Mouse (Mus musculus) gastrocnemius, postnatal 10 days (tissue): ENCODE measurements at regions not wholly inside any gene's neighbourhood (a gene's known extent, or its start where the extent isn't known, plus 50 kb on each side); places are given as distances from the start of the nearest gene placed in this dataset.
"Not testable (repeated sequence)": the region's sequence is repeated elsewhere in the genome, so short reads cannot be mapped to it uniquely, and the experiment has no call there.

ENCODE experiments used
- DNase-seq: peaks from one replicate; pipeline ENCODE4 v3.0.0; 2021; ENCODE audit warnings: mixed read lengths

DNA sequence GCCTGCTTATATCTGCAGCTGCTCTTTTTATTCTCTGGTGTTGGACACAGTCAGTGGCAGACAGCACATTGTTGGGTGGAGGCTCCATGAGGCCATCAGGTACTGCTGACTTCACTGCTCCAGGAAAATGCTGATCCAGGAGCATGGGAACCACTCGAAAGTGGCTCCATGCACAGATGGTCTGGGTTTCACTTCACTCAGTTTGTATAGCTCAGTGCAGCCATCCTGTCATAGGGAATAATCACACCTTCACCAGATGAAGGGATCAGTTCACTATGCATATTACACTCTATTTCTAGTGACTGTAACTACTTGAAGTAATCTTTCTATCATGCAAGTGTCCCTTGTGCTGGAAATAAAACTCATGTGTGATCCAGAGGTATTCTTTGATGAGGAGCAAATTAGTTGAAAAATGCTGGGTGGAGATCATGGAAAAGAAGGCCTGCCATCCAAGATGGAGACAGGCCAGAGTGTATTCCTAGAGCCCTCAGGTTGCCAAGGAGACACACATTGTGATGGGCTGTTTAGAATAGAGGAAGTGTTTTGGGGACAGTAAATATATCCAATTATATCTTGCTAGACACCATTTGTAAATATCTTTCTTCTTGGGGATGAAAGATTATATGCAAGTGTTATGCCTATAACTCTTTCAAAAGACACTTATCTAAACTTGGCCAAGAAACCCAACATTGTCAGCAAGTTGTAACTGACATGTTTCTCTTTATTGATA, 103.7 kb upstream of the Arhgap42 start:
- no peak for DNase-seq

DNA sequence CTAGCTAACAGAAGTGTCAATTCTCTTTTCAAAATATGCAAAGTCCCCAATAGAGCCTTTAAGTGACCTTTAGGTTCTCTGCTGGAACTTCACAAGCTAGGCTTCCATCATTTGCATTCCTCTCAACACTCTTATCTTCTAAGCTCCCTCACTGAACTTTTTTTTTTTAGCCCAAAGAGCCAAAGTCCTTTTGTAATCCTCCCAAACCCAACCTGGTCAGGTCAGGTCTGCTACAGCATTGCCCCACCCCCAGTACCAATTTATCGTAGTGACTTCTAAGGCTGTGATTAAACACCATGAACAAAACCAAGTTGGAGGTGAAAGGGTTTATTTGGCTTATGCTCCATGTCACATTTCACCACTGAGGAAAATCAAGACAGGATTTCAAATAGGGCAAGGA, 79.7 kb upstream of the Arhgap42 start:
- DNase-seq, result no peak

DNA sequence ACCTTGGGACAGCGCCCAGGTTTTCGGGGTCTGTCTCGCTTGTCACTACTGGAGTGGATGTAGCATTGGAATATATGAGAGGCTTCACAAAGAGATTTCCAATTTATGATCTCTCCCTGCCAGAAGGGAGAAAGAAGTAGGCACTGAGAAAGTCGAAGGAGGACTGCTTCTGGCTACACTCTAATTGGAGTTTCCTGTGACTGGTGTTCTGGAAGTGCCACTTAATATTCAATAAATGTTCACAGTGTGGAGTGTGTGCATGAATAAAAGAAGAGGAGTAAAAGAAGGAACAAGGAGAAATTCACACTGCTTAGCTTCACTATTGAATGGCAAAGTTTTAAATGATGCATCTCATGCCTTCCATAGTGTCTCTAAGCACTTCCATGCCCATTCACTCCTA, 77.1 kb upstream of the Arhgap42 start:
- no peak for DNase-seq

DNA sequence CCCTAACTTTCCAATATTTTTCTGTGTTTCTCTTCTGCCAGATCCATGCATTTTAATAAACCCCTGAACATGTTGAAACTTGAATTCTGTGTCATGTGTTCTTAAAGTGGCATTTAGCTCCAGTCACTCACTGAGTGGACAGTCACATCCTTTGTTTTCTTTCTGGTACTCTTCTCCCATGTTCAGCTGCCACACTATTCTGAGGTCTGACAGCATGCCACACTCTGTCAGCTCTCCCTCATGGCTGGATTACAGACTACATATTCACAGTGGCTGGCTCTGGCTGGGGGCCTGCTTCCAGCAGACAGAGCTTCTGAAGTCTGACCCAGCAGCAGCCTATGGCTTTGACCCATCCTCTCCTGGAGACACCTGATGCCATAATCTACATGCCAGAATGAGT, 73.4 kb upstream of the Arhgap42 start:
- no peak for DNase-seq

DNA sequence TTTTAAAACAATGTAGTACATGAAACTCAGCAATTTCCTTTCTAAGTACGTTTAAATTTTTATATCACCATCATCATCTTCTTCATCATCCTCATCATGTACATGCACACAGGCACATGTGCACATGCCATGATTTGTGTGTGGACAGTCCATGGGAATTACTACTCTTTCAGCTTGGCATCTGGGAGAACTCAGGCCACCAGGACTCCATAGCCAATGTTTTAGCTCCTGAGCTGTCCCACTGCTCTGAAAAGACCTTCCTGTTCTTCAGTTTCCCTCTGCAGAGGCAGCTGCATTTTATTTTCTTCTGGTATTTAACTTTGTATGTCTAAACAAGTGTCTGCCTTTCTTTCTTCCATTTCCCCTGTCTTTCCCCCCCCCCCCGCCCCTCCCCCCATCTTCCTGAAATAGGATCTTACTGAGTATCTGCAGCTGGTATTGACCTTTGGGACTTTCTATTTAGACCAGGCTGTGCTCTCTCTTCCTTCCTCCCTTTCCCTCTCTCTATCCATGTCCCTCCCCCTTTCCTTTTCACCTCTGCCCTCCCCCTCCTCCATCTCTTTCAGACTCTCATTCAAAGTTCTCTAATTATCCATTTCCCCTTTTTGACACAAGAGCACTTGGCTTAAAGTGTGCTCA, 72.8 kb upstream of the Arhgap42 start:
- DNase-seq, result no peak

DNA sequence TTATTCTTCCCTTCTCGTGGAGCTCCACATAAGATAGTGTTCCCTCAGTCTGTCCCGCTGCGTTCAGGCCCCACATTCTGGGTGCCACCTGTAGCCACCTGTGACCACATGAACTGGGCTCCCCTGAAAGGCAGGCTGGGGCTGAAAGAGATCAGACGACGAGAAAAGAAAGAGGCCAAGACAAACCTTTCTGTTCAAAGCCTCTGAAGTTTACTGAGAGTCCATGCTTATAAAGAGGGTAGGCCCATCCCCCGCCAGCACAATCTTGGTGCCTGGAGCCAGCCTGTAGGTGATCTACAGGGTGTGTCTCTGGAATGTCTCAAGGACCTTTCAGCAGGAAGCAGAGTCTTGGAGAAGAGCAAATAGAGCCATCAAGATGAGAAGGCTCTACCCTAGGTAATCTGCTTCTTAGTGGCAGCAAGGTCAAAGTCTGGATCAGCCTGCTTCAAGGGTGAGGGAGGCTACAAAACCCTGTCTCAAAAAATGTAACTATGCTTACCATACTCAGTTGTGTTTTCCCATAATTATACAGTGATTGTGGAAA, 72.2 kb upstream of the Arhgap42 start:
- DNase-seq, result not testable (repeated sequence)

DNA sequence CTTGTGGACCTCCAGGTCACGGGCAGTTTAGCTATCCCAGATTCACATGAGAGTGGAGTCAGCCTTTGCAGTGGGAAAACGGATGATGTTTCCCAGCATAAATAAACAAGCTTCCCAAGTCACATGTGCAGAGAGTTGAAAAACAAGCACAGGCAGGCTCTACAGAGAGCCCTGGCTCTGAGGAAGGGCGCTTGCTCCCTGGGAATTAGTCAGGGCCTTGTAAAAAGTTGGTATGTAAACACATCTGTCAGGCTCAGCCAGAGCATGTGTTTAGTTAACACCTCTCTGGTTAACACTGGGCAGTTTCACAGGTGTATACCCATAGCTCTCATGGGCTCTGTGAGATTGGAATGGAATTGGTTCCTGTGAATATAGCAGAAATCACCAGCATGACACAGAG, 51.9 kb upstream of the Arhgap42 start:
- no peak for DNase-seq

DNA sequence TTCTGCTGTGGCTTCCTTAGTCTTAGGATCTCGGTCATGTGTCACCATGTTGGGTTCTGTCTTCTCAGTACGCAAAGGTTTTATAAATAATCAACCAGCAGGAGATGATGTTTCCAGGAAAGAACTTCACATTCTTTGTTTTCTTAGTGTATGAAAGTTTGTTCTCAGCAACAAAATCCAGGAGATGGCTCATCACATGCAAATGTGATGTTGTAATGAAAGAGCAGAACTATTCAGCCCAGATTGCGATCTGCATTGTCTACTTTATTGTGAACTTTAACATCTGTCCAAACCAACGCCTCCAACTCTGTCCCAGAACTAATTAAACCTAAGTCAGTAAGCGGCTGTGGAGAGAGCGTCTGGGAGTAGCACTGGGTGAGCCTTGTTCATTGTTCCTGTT, 50.7 kb upstream of the Arhgap42 start:
- no peak for DNase-seq
